Mouse (Mus musculus) urinary bladder, postnatal 25 days (tissue): ENCODE measurements around the gene Ntn4.

Experiments
- DNase-seq: peaks from one replicate; pipeline ENCODE4 v3.0.0; 2022; ENCODE audit warnings: low spot score

The Ntn4 gene

GRCm38 (mm10) chr10:93640521-93640952 lies at the start of gene Ntn4:
TSS of gene Ntn4 (plus strand) at chr10:93640681.
- DNase-seq: no peak

- DNase-seq: no peak
Measured at GRCm38 (mm10) chr10:93592456-93592855, 48.0 kb upstream of the Ntn4 start.

GRCm38 (mm10) chr10:93594022-93594482 lies 46.4 kb upstream of the Ntn4 start:
- peak; percentile 83 for DNase-seq

- DNase-seq: no peak
Measured at GRCm38 (mm10) chr10:93595831-93596230, 44.6 kb upstream of the Ntn4 start.

GRCm38 (mm10) chr10:93596641-93597040 lies 43.8 kb upstream of the Ntn4 start:
- DNase-seq: no peak

- no peak for DNase-seq
Measured at GRCm38 (mm10) chr10:93602309-93602708, 38.2 kb upstream of the Ntn4 start.

- DNase-seq: no peak
Measured at GRCm38 (mm10) chr10:93603256-93603655, 37.2 kb upstream of the Ntn4 start.

- DNase-seq: no peak
Measured at GRCm38 (mm10) chr10:93606326-93606725, 34.2 kb upstream of the Ntn4 start.

- DNase-seq: no peak
Measured at GRCm38 (mm10) chr10:93608051-93608450, 32.4 kb upstream of the Ntn4 start.

GRCm38 (mm10) chr10:93609236-93609635 lies 31.2 kb upstream of the Ntn4 start:
- DNase-seq: no peak

- DNase-seq: no peak
Measured at GRCm38 (mm10) chr10:93610896-93611295, 29.6 kb upstream of the Ntn4 start.

- no peak for DNase-seq
Measured at GRCm38 (mm10) chr10:93611419-93612007, 29.0 kb upstream of the Ntn4 start.

- no peak for DNase-seq
Measured at GRCm38 (mm10) chr10:93614850-93615249, 25.6 kb upstream of the Ntn4 start.

GRCm38 (mm10) chr10:93620438-93621179 lies 19.9 kb upstream of the Ntn4 start:
- no peak for DNase-seq

GRCm38 (mm10) chr10:93623725-93624124 lies 16.8 kb upstream of the Ntn4 start:
- no peak for DNase-seq

GRCm38 (mm10) chr10:93624151-93624550 lies 16.3 kb upstream of the Ntn4 start:
- no peak for DNase-seq

- no peak for DNase-seq
Measured at GRCm38 (mm10) chr10:93630310-93630709, 10.2 kb upstream of the Ntn4 start.

GRCm38 (mm10) chr10:93632086-93632485 lies 8.4 kb upstream of the Ntn4 start:
- no peak for DNase-seq

- no peak for DNase-seq
Measured at GRCm38 (mm10) chr10:93633563-93633962, 6.9 kb upstream of the Ntn4 start.

GRCm38 (mm10) chr10:93633971-93634370 lies 6.5 kb upstream of the Ntn4 start:
- DNase-seq: no peak

- no peak for DNase-seq
Measured at GRCm38 (mm10) chr10:93635941-93636340, 4.5 kb upstream of the Ntn4 start.

GRCm38 (mm10) chr10:93640953-93641820 lies 706 bp downstream of the Ntn4 start:
- peak; percentile 29 for DNase-seq
